ENCODE assay signal across 9 mouse cellular contexts in the genomic region with DNA sequence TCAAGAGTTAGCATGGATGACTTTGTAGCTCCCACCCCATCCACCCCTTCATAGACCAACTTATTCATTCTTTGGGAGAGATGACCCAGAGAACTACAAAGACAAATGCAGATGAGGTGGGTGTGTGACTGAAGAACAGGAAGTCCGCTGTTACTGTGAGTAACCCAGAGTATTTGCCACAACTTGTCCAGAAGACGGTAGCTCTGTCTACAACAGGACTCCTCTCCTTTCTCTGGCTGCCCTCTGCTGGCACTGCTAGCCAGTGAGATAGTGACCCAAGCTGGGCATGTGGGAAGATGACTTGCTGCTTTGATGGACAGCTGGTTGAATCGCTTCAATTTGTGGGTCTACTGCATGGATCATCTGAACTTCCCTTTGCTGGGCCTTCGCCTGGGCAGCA. TPM values are rescaled to one million over a fixed set of nuclear protein-coding genes. Genes with fewer than 3 reads are reported as not detected.
A peak's percentile ranks its signal among the peaks of the same experiment; 100 is the strongest.
DNase-seq lines count a peak whose midpoint lies in the region; ATAC-seq and TF ChIP-seq lines count a peak whose summit lies in the region.
"Had no signal": no experiment of that assay in that cellular context is flagged by ENCODE, and none has a peak within 500 bp of the region (broad histone marks: within the 10 kb centered on the region; RNA-seq: fewer than 3 reads in every experiment).

No protein-coding gene starts in this region.

- ATAC-seq in activated CD4-positive, CD25-positive, alpha-beta regulatory T cell, adult 4 months: no peak
- no peak for ATAC-seq in forebrain, embryonic 11.5 days (replicated peaks; ENCODE audit: low FRiP score)

- DNase-seq in layer of hippocampus, adult 2 months (ENCODE audit: low spot score in 2 of 2): no peak
- no peak for DNase-seq in layer of hippocampus, adult 9-10 months (ENCODE audit: low spot score)
- DNase-seq in adipocyte (ENCODE audit: low spot score): peak; percentile 87
- peak; percentile 44 for DNase-seq in heart, adult 8-10 months (ENCODE audit: low spot score)
- DNase-seq in liver, adult 2 months (ENCODE audit: extremely low read depth, low read depth, low spot score): peak; percentile 27
- DNase-seq in layer of hippocampus, postnatal 36 days: no peak
- DNase-seq in forebrain, embryonic 11.5 days (ENCODE audit: low spot score): no peak

- H3K9ac ChIP-seq in liver, adult 2 months (ENCODE audit: low read depth, low read length): no peak overlapping the region
- no peak overlapping the region for H3K9ac ChIP-seq in forebrain, embryonic 11.5 days (ENCODE audit: low read length)

- H3K4me3 ChIP-seq in layer of hippocampus, adult 2 months: no peak overlapping the region
- H3K4me3 ChIP-seq in liver, adult 2 months (ENCODE audit: insufficient read depth, low read depth, low read length): no peak overlapping the region
- no peak overlapping the region for H3K4me3 ChIP-seq in forebrain, embryonic 11.5 days (ENCODE audit: low read depth, low read length)
- H3K4me3 ChIP-seq: megakaryocyte, embryonic 14.5 days had no signal

- TF ChIP-seq CTCF in layer of hippocampus, adult 2 months (conservative IDR thresholded peaks at IDR 0.05): peak; percentile 68
- TF ChIP-seq CTCF in liver, adult 2 months (IDR thresholded peaks at IDR 0.05; ENCODE audit: low read depth, low read length): peak; percentile 61

- TF ChIP-seq POLR2A in liver, adult 2 months (IDR thresholded peaks at IDR 0.05; ENCODE audit: extremely low read depth, insufficient read depth, low read length): no peak

- no peaks in the 10 kb centered on the region for H3K4me1 ChIP-seq in liver, adult 2 months (ENCODE audit: control insufficient read depth, insufficient read depth, low read length)
- no peaks in the 10 kb centered on the region for H3K4me1 ChIP-seq in forebrain, embryonic 11.5 days (replicated peaks; ENCODE audit: control insufficient read depth, insufficient read depth, low read length)

- H3K4me2 ChIP-seq in forebrain, embryonic 11.5 days (ENCODE audit: low read depth, low read length, severe bottlenecking): no peak overlapping the region

- H3K27ac ChIP-seq in layer of hippocampus, adult 2 months: no peak overlapping the region
- H3K27ac ChIP-seq in liver, adult 2 months (replicated peaks; ENCODE audit: insufficient read depth, low read depth, low read length): no peak overlapping the region
- no peak overlapping the region for H3K27ac ChIP-seq in forebrain, embryonic 11.5 days (ENCODE audit: low read depth, low read length)

- H3K9me3 ChIP-seq in forebrain, embryonic 11.5 days (ENCODE audit: control insufficient read depth, low read length): no peaks in the 10 kb centered on the region

- H3K36me3 ChIP-seq in liver, adult 2 months (ENCODE audit: control insufficient read depth, insufficient read depth, low read length): no peaks in the 10 kb centered on the region
- H3K36me3 ChIP-seq in forebrain, embryonic 11.5 days (ENCODE audit: control insufficient read depth, insufficient read depth, low read length): no peaks in the 10 kb centered on the region

- H3K79me2 ChIP-seq in liver, adult 2 months (ENCODE audit: control insufficient read depth, insufficient read depth, low read length): no peaks in the 10 kb centered on the region

- 66% methylated on average over 4 of the region's 4 CpGs for WGBS in liver, adult 2 months
- 76% methylated on average over 4 of the region's 4 CpGs for WGBS in forebrain, embryonic 11.5 days

- no peaks in the 10 kb centered on the region for H3K27me3 ChIP-seq in liver, adult 2 months (ENCODE audit: control insufficient read depth, insufficient read depth, low read length)
- H3K27me3 ChIP-seq in forebrain, embryonic 11.5 days (ENCODE audit: control insufficient read depth, insufficient read depth, low read length): no peaks in the 10 kb centered on the region
- H3K27me3 ChIP-seq: megakaryocyte, embryonic 14.5 days had no signal

RNA-seq across cellular contexts. Expression of gene Ddah1, which starts 28.9 kb away (rescaled TPM):
- total RNA-seq in layer of hippocampus, adult 2 months (2021): 10 to 100 TPM; 51.8 to 52.9 TPM
- total RNA-seq in heart, adult 8-10 months (2022): 1 to 10 TPM; 6.3 to 9.3 (median 7.5) TPM
- total RNA-seq in liver, adult 2 months (2014; rRNA removed): 43.1 and 50.7 TPM in 2 replicates
- 80.8 and 86.1 TPM in 2 replicates for polyA plus RNA-seq in liver, adult 2 months (2012; rRNA removed)
- not detected for polyA plus RNA-seq in activated CD4-positive, CD25-positive, alpha-beta regulatory T cell, adult 4 months (2017; shearing (Covaris generic))
- total RNA-seq in layer of hippocampus, postnatal 36 days (2021): 10 to 100 TPM; 53.1 to 56.2 TPM
- 71.2 and 84.3 TPM in 2 replicates for polyA plus RNA-seq in forebrain, embryonic 11.5 days (2014; fragmentation: Nextera tagmentation; extraction: Ambion mirVana)

Comparison
In these comparisons a context has a peak if more than half of its experiments do, and no peak if none do; other contexts are left out.
1. DNase-seq: peak in adipocyte (single experiment), heart, adult 8-10 months (single experiment) and liver, adult 2 months (single experiment); none in layer of hippocampus, adult 2 months (0 of 2), layer of hippocampus, adult 9-10 months (single experiment), layer of hippocampus, postnatal 36 days (0 of 2) and forebrain, embryonic 11.5 days (single experiment).